Mouse (Mus musculus) ES-E14 (cell line): ENCODE measurements around the gene Inf2.
A peak's percentile ranks its signal among the peaks of the same experiment; 100 is the strongest.

ENCODE experiments used
- CHD2 ChIP-seq: IDR thresholded peaks from 2 replicates; pipeline ENCODE4 v1.6.1; 2014; ENCODE audit warnings: mild to moderate bottlenecking, low read depth, low read length, inconsistent platforms
- HCFC1 ChIP-seq: IDR thresholded peaks from 2 replicates; pipeline ENCODE4 v1.6.1; 2012; ENCODE audit warnings: low read length, inconsistent platforms, borderline replicate concordance; ENCODE audit not compliant: insufficient read depth
- MAFK ChIP-seq: IDR thresholded peaks from 2 replicates; pipeline ENCODE4 v1.6.1; 2014; ENCODE audit warnings: mild to moderate bottlenecking, low read depth, low read length, inconsistent platforms; ENCODE audit not compliant: insufficient read depth
- ZC3H11A ChIP-seq: IDR thresholded peaks from 2 replicates; pipeline ENCODE4 v1.6.1; 2012; ENCODE audit warnings: low read depth, mild to moderate bottlenecking, inconsistent platforms, low read length, borderline replicate concordance

DNA sequence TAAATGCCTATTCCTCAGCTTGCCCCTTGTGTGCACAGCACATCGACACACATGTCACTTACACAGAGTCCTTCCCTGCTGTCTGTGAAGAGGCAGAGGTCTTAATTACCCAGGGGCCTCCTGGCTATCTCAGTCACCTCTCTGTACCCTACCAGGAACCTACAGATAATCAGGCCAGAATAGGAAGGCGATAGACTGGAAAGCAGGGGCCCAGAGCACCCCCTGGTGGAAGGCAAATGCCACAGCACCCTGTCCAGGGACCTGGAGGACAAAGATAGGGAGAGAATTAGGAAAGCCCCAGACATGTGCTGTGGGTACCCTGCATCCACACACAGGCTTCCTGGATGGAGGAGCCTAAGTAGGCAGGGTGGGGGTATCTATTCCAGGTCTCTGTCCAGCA is 35.2 kb downstream of the Inf2 start:
- TF ChIP-seq CHD2 (no peak), MAFK (no peak), ZC3H11A (peak; percentile 22; the same call in 1 of the 2 replicates), HCFC1 (no peak)
